Mouse (Mus musculus) stomach, postnatal 0 days (tissue): Measurements from ENCODE around the gene Cdk5rap2.
A peak's percentile ranks its signal among the peaks of the same experiment; 100 is the strongest.

ENCODE experiments used
- CTCF ChIP-seq: IDR thresholded peaks from 2 replicates; pipeline ENCODE4 v1.5.1; 2016; ENCODE audit warnings: antibody characterized with exemption, low read depth, mild to moderate bottlenecking, moderate library complexity
- EP300 ChIP-seq: optimal IDR thresholded peaks from 2 replicates; pipeline ENCODE3; 2016; ENCODE audit warnings: antibody characterized with exemption

- peak; percentile 91 for TF ChIP-seq CTCF
- no peak for TF ChIP-seq EP300
These were observed 41.5 kb upstream of the Cdk5rap2 start for GRCm38 (mm10) chr4:70451750-70452149.
